Mouse (Mus musculus) cerebellum, postnatal 25 days (tissue): ENCODE measurements around the gene Dock9.

Experiments used
- DNase-seq, 2 experiments: peaks; one replicate each; pipeline ENCODE4 v3.0.0; 2021; ENCODE audit warnings: mixed read lengths in 2 of 2

The Dock9 gene

DNA sequence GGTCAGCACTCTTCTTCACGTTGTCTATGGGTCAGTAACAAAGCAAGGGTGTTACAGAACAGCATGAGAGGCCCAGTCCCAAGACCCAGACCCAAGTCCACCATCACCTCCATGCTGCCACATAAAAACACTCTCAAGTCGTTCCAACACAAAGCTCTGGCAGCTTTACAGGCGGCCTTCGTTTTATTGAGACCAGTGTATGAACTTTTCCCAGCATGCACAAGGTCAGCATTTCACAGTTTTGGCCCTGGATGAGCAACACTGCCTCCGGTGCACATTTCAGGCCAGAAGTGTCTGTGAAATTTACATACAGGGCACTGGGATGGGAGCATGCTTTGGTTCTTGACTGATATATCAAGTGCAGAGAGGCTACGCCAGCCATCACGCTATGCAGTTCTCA is 6.5 kb downstream of the Dock9 start:
- DNase-seq, result no peak

DNA sequence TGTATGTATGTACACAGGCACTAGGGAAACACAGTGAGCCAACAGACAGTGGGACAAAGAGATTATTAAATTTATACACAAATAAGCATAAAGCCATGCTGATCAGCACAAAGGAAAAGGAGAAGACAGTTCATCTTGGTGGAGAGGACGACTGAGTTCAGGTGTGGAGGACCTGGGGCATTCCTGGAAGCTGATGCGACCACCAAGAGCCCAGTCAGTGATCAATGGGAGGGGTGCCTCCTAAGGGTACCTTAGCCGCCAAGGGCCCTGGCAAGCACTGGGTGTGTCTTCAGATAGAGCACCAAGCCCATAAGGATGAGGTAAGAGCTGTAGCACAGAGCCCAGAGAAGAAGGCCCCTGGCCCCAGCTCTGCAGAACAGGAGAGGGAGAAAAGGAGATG is 8.4 kb downstream of the Dock9 start:
- DNase-seq, result no peak

DNA sequence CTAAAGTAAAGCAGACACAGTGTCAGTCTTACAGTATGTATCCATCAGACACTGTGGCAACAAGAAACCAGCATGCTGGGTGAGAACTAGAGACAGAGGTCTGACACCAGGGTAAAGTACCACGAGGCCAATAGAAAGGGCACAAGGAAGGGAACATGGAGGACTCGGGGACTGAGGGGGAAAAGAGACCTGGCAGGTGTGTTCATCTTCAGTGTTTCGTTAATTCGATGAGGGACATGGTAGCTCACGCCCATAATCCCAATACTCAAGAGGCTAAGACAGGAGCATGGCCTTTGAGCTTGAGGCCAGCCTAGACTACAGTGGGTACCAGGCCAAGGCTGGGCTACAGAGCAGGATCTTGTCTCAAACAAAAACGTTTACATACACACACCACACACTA is 9.2 kb downstream of the Dock9 start:
- DNase-seq, result no peak

DNA sequence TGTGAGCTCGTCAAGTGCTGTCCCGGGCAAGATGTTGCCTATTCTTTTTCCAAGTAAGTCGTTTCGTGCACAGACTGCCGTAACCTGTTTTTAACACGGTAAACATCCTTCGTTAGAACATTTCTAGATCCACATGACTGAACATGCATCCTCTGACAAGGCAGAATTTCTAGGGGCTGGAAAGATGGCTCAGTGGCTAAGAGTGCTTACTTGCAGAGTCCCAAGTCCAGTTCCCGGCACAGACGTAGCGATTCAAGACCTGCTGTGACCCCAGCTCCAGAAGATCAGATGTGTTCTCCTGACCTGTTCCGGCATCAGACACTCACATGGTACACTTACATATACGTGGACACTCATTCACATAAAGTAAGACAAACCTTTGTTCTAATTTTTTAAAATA is 10.2 kb downstream of the Dock9 start:
- DNase-seq, result no peak

DNA sequence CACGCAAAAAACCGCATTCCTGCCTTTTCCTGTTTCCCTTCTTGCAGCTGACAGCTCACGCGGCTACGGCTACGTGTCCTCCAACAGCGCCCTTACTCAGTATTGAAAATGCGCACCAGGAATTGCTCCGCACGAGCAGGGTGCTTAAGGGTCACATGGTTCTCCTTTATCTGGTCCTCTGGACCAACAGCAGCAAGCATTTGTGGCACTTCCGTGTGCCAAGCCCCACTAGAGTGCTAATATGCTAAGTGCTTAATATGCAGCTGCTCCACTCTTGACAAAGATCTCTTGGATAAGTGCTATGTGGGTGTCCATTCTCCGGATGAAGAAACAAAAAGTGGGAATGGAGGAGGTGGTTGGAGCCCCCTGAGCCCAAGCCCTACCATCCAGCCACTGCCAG is 10.7 kb downstream of the Dock9 start:
- DNase-seq, result no peak

DNA sequence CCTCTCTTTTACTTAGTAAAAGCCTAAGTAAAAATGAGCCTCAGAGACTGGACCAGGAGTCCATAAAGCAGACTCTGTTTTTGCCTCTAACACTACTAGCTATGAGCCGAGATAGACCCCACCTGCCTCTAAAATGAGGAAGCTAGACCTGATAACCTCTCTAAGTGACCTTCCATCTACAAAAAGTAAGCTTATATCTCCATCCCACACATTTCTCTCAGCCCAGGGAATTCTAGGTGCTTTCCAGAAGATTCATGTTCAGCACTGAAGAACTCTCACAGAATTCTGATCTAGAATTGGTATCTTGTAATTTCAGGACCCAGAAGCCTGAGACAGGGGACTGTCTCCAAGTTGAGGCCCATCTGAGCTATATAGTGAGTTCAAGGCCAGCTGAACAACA is 12.2 kb downstream of the Dock9 start:
- DNase-seq, result no peak

DNA sequence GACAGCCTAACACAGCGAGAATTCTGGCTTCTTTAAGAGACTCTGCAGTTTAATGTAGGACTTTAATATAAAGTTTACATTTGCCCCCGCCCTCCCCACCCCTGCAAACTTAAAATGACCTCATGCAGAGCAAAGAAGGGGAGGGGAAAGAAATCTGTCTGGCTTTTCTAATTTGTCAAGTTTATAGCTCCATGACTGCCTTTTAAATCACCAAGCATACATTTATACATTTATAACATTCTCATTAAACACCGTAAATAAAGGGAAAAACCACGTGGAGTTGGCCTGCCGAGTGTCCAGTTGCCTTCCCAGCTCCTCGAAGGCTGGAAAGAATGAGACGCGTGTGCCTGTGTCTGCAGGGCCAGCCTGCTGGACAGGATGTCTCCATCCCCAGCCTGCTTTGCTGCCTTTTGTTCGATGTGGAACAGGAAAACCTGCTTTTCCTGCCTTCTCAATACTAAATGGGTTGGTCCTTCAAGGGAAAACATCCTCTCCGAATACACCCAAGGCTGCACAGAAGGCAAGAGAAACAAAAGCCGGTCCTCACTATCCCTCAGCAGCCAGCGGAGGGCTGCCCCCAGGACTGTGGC is 16.6 kb downstream of the Dock9 start:
- no peak for DNase-seq

DNA sequence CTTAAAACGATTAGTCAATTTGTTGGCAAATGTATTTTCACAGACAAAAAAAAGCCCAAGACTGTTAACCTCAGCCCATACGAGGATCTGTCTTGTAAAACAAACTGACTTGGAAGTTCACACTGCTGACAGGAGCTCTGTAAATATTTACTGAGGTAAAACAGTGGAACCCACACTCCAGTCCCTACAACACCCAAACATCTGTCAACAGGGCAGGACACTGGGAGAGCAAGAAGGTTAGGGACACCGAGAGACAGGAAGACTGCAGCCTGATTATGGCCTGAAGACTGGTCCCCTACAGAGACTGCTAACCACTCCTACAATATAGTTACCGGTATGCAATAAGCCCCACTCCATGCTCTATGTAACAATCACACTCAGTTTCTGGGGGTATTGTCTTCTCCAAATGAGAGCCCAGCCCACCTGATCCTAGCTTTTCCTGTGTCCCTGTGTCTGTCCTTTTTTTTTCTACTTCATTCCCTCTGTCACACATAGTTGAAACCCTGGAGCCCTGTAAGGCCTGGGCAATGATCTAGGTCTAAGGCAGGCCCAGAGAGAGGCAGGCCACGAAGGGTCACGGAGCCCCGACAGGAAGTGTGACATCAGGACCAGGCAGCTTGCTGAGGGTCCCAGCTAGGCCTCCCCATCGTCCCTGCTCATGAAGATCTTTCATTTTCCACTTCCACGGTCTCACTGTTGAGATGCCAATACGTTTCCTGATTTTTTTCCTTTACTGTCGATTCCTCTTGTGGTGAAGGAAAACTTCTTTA is 17.3 kb downstream of the Dock9 start:
- DNase-seq, result no peak

DNA sequence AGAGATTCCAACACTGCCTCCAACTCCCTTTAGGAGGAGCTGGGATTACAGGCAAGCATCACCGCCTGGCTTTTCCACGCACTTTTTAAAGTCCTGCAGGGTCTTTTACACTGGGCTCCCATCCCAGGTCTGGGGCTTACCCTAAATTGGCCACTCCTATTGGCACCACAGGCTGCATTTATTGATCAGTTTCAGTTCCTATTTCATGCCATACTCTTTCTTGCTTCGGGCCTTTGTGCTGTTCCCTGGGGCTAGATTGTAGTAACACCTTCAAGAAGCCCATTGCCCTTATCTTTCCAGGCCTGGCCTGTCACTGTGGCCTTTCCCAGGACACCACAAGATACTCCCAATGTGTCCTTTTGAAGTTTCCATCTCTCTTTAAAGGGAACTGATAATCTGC is 18.0 kb downstream of the Dock9 start:
- no peak for DNase-seq

DNA sequence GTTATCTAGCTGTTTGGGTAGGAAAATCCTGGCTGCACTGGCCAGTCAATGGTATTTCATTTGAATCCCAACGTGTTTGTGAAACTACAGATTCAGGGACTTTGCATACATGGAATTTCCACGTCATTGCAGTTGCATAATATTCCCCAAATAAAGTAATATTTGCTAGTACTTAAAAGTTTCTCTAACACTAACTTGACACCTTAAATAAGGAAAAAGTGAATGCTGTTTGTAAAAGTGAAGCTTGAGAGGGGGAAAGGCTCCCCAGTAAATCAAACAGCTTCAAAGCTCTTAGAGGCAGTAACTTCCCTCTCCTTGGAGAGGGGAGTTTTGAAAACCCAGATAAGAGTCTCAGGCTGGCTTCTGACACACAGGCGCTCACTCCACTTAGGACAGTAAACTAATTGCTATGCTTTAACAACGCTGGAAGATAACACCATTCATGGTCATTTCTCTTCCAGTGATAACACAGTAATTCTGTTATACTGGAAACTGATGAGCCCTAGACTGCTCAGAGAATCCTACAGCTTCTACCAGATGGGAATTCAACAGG is 20.3 kb downstream of the Dock9 start:
- DNase-seq, result no peak

DNA sequence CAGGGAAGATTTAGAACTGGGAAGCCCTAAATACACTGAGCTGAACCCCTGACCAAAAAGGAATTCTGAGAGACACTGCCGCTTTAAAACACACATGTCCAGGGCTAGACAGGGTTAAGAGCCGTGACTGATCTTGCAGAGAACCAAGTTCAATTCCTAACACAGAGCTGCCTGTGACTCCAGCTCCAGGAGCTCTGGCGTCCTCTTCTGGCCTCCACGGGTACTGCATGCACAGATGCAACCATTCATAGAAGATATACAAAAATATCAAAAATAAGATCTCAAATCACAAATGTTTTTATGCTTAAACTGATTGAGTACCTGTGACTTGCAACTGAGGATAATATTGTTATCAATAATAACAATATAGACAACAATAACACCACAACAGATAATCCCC is 20.9 kb downstream of the Dock9 start:
- peak in 1 of 2 experiments; percentile 32 for DNase-seq

DNA sequence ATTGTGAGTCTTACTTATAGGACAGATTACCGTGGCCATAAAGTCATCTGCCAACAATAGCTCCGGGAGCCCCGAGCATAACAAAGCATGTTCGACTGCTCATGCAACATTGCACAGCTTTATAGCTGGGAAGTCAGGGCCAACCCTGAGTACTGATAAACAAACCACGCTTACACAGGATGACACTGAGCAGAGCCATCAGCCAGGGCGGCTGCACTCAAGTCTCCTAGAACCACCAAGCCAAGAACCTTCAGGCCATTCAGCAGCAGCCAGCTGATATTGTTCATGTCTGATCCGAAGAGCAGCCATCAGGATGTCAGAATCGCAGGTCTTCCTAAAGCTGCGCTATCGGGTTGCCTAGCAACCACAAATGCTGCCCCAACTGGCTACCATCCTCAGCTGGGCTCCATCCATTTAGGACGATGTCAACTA is 35.6 kb downstream of the Dock9 start:
- DNase-seq, result peak; percentile 30 to 50

DNA sequence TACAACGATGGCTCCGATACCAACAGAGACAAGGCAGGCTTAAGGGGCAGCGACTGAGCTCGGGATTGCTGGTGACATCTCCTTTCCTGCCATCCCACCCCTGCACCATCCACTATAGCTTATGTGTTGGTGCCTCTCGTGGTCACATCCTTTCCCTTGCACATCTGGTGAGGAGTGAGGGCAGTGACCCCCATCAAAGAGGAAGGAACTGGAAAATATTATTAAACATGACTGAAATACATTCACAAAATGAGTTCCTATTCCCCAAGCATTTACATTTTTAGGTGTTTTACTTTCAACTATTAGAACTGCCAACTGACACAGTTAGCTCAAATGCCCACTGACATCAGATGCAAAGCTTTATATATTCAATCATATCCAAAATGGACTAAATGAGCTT is 37.2 kb downstream of the Dock9 start:
- no peak for DNase-seq

DNA sequence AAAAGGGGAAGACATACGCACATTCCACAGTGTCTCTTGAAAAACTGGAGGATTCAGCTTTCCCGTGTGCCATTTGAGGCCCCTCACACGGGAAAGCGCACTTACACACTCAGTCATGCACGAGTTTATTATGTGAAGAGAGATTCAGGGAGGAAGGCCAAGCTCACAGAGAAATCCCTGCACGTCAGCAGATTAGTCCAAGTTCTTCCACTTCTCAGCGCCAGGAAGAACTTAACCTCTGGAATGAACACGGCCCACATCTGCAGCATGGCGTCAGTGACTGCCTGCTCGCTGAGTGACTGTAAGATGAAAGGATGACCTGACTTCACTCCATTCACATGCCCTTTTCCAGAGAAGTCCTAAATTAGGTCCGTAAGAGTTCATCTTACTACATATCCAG is 43.5 kb downstream of the Dock9 start:
- no peak for DNase-seq

DNA sequence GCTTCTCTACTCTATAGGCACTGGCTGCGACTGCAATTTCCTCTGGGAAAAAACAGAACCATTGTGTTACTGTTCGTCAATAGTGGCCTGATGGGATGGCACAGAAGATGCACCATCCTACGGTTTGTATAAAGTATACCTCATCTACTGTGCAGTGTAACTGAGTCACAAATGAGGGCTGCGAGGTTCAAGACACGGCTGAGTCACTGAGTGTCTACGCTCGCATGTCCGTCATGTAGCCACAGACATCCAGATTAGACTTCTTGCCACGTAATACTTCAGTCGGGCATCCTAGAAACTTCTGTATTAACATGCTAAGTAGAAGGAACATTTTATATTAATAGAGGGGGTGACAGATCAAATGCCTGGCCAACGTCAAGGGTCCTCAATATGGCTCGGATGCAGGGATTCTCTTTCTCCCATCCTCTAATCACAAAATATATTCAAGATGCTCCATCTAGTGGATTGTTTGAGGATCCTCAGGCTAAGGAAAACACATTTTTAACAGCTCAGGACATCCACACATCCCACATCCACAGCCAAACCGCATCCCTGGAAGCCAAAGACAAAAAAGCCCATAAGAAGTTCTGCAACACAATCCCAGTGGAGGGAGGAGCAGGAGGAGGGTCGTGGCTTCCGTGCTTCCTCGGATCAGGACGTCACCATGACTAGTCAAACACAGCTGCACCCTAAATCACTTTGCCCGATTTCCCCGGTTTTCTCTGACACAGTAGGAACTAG is 44.8 kb downstream of the Dock9 start:
- no peak for DNase-seq

DNA sequence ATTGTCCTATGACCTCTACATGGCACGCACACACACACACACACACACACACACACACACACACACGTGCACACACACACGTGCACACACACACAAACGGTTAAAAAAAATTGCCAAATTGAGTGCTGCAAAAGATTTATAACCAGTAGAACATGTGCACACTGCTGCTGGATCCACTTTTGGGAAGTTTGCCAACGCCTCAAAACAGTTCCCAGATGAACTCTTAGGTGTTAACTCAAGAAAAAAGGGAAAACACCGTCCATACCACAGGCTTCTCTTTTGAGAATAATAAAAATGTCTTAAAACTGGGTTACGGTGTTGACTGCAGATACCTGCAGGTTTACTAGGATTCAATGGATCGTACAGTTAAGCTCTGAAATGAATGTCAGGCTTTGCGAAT is 48.0 kb downstream of the Dock9 start:
- DNase-seq, result no peak

DNA sequence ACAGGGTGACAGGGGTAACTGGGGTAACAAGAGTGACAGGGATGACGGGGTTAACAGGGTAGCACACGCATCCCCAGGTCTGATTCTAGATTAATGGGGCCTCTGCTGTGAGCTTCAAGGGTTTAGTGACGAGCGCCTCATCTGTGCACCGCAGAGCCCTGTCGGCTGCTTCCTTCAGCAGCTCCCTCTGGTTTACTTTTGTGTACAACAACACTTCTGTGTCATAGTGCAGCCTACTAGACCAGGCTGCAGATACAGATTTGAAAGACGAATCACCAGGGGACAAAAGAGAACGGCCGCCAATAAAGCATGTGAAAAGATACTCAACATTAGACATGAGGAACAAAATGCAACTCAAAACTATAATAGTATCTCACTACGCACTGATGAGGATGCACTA is 48.6 kb downstream of the Dock9 start:
- no peak for DNase-seq

DNA sequence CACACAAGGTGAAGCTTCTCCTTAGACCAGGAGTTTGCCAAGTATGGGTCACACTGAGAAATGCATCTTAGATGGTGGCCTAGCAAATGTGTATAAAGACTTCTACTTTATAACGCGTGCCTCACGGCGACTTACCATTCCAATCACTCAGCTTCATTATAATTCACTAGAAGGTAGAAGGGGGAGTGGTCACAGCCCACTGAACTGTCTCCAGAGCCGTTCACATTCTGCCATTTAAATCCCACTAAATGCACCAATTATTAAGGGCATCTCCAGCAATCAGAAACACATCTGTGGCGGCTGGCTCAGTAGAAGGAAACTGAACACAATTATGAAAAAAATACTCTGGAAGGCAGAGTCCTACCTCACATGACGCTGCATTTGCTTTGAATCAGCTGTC is 50.3 kb downstream of the Dock9 start:
- DNase-seq, result no peak

DNA sequence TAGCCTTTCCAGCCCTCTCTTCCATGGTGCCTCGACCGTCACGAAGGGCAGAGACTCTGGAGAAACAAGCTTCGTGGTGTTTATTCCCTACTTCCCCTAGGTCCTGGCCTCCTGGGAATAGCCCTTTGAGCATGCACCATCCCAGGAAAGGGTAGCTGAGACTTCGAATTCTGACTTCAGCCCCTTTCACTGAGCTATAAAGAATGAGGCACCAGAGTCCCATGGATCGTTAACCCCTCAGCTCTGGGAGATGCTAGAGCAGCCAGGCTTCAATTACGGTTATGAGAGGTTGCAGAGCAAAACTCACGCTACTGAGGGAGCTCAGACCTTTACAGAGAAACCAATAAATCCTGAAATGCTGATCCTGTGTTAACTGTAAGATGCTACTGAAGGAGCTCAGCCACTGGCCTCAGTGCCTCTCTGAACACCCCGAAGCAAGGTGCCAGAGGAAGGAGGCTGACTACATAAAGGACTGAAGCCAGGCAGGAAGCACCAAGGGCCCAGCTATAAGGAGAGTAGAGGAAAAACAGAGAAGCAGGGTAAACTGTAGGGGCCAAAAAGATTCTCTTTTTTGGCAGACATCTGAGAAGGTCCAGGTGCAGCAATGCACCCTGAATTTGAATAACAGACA is 53.7 kb downstream of the Dock9 start:
- no peak for DNase-seq

DNA sequence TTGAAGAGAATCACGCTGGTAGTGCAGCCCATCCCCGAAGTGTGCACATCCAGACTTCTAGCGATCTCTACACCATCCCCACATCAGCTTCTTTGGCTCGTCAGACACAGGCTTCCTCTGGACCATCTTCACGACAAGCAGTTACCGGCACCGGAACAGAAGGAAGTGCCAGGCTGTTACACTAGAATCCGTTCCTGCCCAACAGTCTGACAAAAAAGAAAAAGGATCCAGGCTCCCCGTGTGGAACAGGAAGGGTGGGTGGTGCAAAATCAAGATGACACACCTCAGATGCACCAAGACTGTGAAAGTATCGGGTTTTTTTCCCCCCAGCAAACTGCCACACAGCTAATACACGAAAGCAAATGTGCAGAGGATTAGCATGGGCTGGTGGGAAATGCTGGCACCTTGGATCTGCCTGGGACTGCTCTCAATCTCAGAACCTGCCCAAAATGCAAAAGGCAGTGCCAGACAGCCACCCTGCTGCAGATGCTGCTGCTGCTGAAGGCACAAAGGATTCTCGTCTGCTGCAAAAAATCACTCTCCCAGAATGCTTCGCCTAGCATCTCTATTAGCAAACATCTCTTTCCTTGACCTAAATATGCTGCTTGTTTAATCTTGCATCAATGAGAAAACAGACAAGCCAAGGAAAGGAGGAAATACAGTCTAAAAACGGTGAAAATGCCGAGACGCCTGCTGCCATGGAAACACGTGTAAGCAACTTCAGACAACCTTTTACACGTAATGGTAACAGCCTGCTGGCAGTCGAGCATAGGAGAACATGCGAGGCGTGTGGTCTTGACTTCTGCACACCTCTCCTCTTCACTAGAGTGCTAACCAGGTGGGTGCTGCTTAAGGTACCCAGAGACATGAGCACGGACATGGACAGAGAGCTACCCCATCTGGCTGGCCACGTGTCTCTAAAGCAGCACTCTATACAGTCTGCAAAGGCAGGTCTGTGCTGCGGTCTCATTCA is 58.9 kb downstream of the Dock9 start:
- DNase-seq, result peak in 1 of 2 experiments; percentile 58

DNA sequence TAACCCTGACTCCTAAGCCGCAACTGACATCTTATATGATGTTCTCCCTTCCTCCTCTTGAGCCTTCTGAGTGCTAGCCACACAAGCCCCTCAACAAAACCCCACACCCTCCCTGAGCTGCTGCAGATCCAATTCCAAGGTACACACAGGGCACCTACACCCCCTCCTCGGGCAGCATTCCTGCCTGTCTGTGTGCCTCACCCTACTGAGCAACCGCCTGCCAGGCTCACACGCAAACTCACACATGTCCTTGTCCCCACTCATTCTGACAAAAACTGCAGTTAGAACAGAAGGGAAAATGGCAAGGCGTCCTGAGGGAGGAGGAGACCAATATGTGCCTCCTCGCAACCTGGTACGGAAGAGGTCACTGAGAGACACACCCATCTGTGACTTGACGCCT is 60.4 kb downstream of the Dock9 start:
- no peak for DNase-seq

DNA sequence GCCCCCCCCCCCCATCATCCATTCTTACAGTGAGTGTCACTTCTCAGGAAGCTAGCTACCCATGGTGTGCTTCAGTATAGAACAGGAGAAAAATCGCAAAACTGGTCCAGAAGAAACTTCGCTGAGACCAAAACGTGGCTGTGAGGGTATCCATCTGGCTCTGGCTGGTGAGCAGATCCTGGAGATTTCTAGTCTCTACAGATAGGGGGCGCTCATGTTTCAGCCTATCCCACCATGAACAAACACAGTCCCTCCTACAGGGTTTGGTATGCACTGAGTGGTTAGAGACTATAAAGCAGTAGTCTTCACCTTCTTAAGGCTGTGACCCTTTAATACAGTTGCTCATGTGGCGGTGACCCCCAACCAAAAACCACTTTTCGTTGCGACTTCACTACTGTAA is 62.0 kb downstream of the Dock9 start:
- no peak for DNase-seq
